Mouse (Mus musculus) layer of hippocampus, postnatal 25 days (tissue): Measurements from ENCODE around the gene Olfr1143. TPM values are rescaled to one million over a fixed set of nuclear protein-coding genes. Genes with fewer than 3 reads are reported as not detected.

Experiments
- DNase-seq, 2 experiments: peaks; one replicate each; pipeline ENCODE4 v3.0.0; 2022; ENCODE audit warnings: mixed read lengths in 2 of 2, low spot score in 1 of 2; ENCODE audit errors: extremely low spot score in 1 of 2
- total RNA-seq, 2 experiments: library from RNA; stranded (reverse); gene quantifications; 2 replicates each; pipeline ENCODE4 v1.2.3; 2021

Gene Olfr1143
- total RNA-seq: not detected

DNA sequence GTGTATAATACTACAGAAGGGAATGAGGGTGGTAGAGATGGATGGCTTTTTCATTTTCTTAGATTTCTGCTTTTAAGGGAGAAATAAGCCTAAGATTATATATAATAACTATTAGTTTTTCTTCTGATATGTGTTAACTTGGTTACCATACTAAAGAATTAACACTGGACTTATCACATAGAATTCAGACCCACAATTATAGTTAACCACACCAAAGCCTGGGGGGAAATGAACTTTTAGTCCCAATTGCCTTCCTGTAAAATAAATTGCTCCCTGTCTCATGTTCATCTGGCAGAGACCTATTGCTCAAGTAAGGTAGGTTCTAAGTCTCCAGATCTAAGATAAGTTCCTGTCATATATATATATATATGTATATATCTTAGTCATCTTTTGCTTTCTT lies at the start of gene Olfr1143:
TSS of gene Olfr1143 (plus strand) at position 301 of the 400 bp plus-strand sequence.
- no peak for DNase-seq

GRCm38 (mm10) chr2:87753891-87754290 lies 46.5 kb upstream of the Olfr1143 start, which contains the start of gene Olfr1141:
Olfr1141 (minus strand) TSS chr2:87753991.
- no peak for DNase-seq

DNA sequence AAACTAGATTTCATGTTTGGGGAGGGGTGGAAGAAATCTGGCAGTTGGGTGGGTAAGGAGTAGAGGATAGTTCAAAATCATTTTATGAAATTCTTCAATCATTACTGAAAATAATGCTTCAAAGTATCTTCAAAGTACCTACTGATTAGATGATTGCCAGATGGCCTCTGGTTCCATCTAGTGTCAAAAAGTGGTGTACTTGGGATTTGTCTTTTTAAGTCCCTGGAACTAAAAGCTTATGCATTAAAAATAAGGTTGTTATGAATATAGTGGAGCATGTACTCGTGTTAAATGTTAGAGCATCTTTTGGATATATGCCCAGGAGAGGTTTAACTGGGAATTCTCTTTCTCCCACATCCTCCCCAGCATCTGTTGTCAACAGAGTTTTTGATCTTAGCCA lies 24.2 kb upstream of the Olfr1143 start:
- no peak for DNase-seq

DNA sequence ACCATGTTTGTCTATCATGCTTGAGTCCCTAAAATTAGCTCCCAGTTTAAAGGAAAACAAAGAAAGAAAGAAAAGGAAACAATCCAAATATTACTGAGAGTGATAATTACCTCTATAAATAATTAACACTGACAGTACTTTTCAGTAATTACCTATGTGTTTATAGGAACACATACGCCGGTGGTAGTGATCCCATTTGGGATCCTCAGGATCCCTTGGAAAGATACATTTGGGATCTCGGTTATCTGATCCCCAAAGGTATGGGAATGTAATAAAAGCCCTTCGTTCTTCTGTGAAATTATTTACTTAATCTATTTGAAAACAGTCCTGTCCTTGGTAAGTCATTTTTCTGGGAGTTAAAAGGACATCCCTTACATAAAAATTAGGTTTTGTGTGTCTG lies 21.2 kb upstream of the Olfr1143 start, which contains the start of gene Olfr152:
TSS of gene Olfr152 (plus strand) at position 301 of the 400 bp plus-strand sequence.
- DNase-seq: no peak

DNA sequence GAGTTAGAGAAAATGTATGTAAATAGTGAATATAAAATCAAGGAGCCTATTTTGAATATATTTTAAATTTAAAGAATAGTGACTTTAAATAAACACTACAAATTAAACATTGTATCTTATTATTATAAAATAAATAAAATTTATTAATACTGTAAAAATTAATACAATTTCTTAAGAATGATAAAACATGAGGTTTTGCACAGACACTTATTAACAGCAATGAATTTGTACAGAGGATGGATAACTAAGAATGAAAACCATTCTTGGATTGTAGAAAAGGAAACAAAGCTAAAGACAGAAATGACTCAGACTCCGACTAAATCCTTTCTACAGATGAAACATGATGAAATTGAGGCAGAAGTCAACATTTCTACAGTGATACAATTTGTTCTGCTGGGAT lies 9.1 kb downstream of the Olfr1143 start, which contains the start of gene Olfr1145:
TSS of gene Olfr1145 (plus strand) at position 301 of the 400 bp plus-strand sequence.
- no peak for DNase-seq

- DNase-seq: no peak
Measured at GRCm38 (mm10) chr2:87830233-87830632, 29.8 kb downstream of the Olfr1143 start, which contains the start of gene Olfr1148. Olfr1148 (plus strand) TSS chr2:87830533.

DNA sequence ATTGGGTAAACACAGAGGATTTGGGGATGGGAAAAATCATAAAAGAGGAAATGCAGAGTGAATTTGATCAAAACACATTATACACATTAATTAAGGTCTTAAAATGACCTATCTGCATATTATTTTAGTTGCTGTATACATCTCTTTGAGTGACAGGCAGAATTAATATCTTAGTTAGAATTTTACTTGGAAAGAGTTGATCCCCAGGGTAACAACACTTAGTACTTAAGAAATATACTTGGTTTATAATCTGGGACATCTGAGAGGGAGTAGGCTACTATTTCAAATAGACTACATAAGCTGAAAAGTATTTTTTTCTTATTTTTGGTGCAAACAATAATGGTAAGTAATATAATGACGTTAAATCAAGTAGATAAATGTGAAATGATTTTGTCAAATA lies 43.3 kb downstream of the Olfr1143 start, which contains the start of gene Olfr1150-ps1:
TSS of gene Olfr1150-ps1 (plus strand) at position 301 of the 400 bp plus-strand sequence.
- DNase-seq: no peak

Other genes with a start within 250 kb of the Olfr1143 start
- gene Olfr1129, start 226.7 kb upstream of the Olfr1143 start, total RNA-seq: not detected
- not detected for gene Olfr1130, start 194.4 kb upstream of the Olfr1143 start, total RNA-seq
- not detected for gene Olfr1131, start 173.5 kb upstream of the Olfr1143 start, total RNA-seq
- not detected for gene Olfr1132, start 163.1 kb upstream of the Olfr1143 start, total RNA-seq
- not detected for gene Olfr1133, start 153.2 kb upstream of the Olfr1143 start, total RNA-seq
- gene Olfr1134, start 142.1 kb upstream of the Olfr1143 start, total RNA-seq: not detected
- gene Olfr1135, start 126.9 kb upstream of the Olfr1143 start, total RNA-seq: not detected
- gene Olfr1136, start 106.6 kb upstream of the Olfr1143 start, total RNA-seq: not detected
- gene Olfr1137, start 87.4 kb upstream of the Olfr1143 start, total RNA-seq: not detected
- not detected for gene Olfr1138, start 60.6 kb upstream of the Olfr1143 start, total RNA-seq
- not detected for gene Olfr1140, start 56.8 kb upstream of the Olfr1143 start, total RNA-seq
- gene Olfr1141, start 46.6 kb upstream of the Olfr1143 start, total RNA-seq: not detected
- not detected for gene Olfr152, start 21.1 kb upstream of the Olfr1143 start, total RNA-seq
- not detected for gene Olfr1145, start 9.2 kb downstream of the Olfr1143 start, total RNA-seq
- not detected for gene Olfr1148, start 29.9 kb downstream of the Olfr1143 start, total RNA-seq
- gene Olfr1150-ps1, start 43.4 kb downstream of the Olfr1143 start, total RNA-seq: not detected
- not detected for gene Olfr1151, start 55.3 kb downstream of the Olfr1143 start, total RNA-seq
- gene Olfr1152, start 65.9 kb downstream of the Olfr1143 start, total RNA-seq: not detected
- not detected for gene Olfr1153, start 94.4 kb downstream of the Olfr1143 start, total RNA-seq
- not detected for gene Olfr1154, start 104.6 kb downstream of the Olfr1143 start, total RNA-seq
- not detected for gene Olfr1155, start 144.5 kb downstream of the Olfr1143 start, total RNA-seq
- gene Olfr1156, start 152.5 kb downstream of the Olfr1143 start, total RNA-seq: under 1 TPM in 1 of 2 experiments, not detected in 1; 0.14 TPM
- not detected for gene Olfr1157, start 167.7 kb downstream of the Olfr1143 start, total RNA-seq
- gene Olfr74, start 174.1 kb downstream of the Olfr1143 start, total RNA-seq: not detected
- gene Olfr1158, start 189.5 kb downstream of the Olfr1143 start, total RNA-seq: not detected
- gene Olfr1160, start 207.7 kb downstream of the Olfr1143 start, total RNA-seq: not detected
- not detected for gene Olfr1161, start 222.2 kb downstream of the Olfr1143 start, total RNA-seq
- not detected for gene Olfr73, start 237.1 kb downstream of the Olfr1143 start, total RNA-seq